Mouse (Mus musculus): ENCODE results near the gene Snrpd2.

Gene Snrpd2

GRCm38 (mm10) chr7:19149626-19150025 is at the start of gene Snrpd2:
Gene Snrpd2 (plus strand): TSS chr7:19149722.
- peak; percentile 96 for DNase-seq

GRCm38 (mm10) chr7:19100290-19100689 is 49.2 kb upstream of the Snrpd2 start:
- no peak for DNase-seq

GRCm38 (mm10) chr7:19103741-19104140 is 45.8 kb upstream of the Snrpd2 start:
- DNase-seq: no peak

DNA sequence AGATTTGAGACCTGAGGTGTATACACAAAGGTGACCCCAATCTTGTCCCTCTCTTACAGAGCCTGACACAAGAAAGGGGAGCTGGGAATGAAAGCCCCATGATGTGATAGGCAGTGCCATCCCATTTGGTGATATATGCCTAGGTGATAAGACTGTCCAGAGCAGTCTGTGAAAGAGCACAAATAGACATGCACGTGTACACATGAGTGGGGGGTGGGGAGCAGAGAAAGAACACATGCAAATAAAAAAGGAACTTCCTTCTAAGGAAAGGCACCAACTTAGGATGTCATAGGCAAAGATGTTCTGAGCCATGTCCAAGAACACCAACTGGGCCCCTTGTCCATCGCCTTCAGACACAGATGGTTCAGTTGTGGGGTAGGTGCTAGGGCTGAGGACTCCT is 45.0 kb upstream of the Snrpd2 start:
- no peak for DNase-seq

DNA sequence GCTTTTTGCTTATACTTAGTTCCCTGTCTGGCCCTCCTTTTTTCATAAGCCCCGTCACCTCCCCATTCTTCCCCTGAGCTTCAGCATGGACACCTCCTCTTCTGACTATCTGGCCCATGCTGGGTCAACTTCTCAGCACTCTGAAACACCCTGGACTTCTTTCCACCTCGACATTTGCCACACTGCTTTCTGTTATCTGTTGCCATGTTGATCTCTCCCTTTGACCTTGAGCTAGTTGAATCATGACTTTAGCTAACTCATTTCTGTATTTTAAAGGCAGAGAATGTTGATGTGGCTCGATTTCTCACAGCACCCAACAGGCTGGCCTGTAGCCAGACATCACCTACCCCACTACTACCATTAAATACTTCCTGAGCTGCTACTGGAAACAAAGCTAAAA is 42.1 kb upstream of the Snrpd2 start:
- DNase-seq: no peak

- DNase-seq: no peak
These were observed 40.0 kb upstream of the Snrpd2 start for GRCm38 (mm10) chr7:19109565-19109964.

GRCm38 (mm10) chr7:19118028-19118771 is 31.3 kb upstream of the Snrpd2 start, which contains the start of gene Gm4969:
Gene Gm4969 (minus strand): TSS chr7:19118368.
- DNase-seq: peak; percentile 85

- peak; percentile 82 for DNase-seq
These were observed 30.4 kb upstream of the Snrpd2 start for GRCm38 (mm10) chr7:19119083-19119482.

- peak; percentile 97 for DNase-seq
These were observed 29.7 kb upstream of the Snrpd2 start, which contains the start of gene Fbxo46 for GRCm38 (mm10) chr7:19119631-19120429. Gene Fbxo46 (plus strand): TSS chr7:19119859.

- peak; percentile 48 for DNase-seq
These were observed 27.8 kb upstream of the Snrpd2 start for GRCm38 (mm10) chr7:19121686-19122085.

GRCm38 (mm10) chr7:19124713-19125112 is 24.8 kb upstream of the Snrpd2 start:
- DNase-seq: peak; percentile 6

DNA sequence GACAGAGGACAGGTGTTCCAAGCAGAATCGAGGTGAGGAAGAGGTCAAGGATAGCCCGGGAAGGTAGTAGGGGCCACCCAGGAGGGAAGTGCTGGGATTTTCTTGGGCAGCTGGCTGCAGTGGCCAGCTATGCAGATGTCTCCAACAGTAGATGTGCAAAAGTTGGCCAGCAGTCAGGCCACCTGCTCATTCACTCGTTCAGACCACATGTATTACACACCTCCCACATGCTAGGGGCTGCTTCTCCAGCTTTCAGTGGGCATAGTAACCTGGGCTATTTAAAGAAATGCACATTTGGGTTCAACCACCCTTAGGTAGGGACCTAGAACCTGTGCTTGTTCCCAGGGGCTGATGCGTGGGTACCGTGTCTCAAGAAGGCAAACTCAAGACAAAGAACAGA is 21.8 kb upstream of the Snrpd2 start:
- peak; percentile 17 for DNase-seq

DNA sequence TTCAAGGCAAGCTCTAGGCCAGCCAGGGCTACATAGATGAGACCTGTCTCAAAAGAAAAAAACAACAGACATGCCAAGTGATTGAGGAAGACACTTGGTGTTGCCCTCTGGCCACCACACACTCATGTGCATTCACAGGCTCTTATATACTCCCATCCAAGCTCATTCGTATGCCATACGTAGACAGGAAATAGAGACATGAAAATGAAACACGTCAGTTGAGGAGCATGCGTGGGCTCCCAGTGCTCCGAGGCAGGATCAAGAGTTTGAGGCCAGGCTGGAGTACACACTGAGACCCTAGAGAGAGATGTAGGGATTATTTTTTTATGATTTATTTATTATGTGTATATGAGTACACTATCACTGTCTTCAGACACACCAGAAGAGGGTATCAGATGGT is 20.1 kb upstream of the Snrpd2 start:
- peak; percentile 46 for DNase-seq

- peak; percentile 67 for DNase-seq
These were observed 18.9 kb upstream of the Snrpd2 start for GRCm38 (mm10) chr7:19130657-19131056.

GRCm38 (mm10) chr7:19131324-19131848 is 18.1 kb upstream of the Snrpd2 start:
- DNase-seq: peak; percentile 99

GRCm38 (mm10) chr7:19136168-19136567 is 13.4 kb upstream of the Snrpd2 start:
- no peak for DNase-seq

GRCm38 (mm10) chr7:19136673-19137334 is 12.7 kb upstream of the Snrpd2 start:
- DNase-seq: no peak

DNA sequence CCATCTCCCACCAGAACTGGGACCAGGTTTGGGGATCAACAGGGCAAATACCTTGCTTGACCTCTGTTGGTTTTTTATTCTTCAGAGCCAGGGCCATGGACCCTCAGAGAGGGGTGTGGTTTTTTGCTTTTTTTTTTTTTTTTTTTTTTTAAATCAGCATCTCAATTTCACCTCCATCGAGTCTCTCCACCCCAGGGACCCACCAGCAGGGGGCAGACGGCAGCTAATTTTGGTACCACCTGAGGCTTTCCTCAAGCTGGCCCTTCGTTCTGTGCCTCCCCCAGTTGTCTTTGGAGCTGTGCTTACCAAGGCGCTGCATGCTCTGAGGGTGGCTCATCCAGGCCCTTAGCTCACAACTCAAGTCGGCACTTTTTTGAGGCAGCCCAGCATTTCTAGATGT is 12.1 kb upstream of the Snrpd2 start:
- DNase-seq: no peak

DNA sequence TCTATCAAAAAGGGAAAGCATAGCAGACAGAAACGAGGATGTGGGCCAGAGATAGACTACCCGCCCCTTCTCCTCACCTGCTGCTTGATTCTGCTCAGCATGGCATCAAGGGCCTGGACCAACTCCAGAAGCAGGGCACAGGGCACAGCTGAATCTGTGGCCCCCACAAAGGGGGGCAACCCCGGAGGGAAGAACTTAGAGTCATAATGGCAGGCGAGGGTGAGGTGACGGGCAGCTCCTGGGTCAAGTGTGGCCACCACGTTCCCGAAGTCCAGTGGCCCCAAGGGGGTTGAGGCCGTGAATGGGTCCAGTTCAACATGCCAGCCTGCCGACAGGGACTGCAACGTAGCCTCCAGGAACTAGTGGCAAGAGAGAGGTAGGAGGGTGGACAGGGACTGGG is 2.7 kb upstream of the Snrpd2 start:
- DNase-seq: no peak

DNA sequence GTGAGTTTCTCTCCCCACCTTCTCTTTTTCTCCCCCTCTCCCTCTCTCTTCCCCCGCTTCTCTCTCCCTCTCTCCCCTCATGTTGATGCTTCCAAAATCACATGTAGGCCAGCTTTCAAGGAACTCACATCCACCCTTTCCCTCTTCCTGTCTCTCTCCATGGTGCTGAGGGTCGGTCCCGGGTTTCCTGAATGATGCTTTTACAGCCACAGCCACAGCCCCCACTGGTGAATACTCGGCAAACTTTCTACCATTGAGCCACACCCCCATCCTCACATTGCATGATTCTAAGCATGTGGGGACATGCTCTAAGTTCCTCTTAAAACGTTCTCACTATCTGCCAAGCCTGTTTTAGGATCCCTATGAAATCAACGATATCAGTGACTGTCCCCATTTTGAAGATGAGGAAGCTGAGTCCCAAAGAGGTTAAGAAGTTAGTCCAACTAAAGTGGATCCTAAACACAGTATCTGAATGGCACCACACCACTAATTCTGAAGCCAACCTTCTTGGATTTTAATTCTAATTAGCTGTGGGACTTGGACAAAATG is 2.0 kb upstream of the Snrpd2 start:
- no peak for DNase-seq

DNA sequence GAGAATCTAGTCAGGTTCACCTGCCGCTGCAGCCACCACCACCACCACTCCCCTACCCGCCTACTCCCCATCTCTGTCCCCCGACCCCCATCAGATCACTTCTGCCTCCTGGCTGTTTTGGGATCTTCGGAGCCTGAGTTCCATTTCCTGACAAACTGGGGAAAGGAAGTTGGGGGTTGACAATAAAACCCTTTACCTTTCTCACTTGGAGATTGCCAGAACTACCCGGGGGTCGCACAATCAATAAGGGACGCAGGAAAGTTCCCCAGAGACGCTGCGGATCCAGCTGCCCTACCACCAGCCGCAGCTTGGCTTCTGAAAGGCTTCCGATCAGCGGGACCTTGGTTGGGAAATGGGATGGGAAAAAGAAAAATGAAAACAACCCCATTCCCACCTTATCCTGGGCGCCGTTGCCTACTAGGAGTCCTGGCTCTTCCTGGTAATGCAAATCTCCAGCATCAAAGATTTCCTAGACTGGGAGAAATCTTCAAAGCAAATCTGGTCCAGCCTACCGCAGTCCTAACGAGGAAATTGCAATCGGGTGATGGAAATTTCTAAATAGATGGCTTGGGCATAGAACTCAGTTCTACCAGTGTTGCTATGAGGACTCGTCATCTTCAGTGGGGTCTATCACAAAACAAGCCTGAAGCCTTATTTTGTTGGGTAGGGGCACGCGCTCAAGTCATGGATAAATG is 1.2 kb upstream of the Snrpd2 start:
- no peak for DNase-seq

DNA sequence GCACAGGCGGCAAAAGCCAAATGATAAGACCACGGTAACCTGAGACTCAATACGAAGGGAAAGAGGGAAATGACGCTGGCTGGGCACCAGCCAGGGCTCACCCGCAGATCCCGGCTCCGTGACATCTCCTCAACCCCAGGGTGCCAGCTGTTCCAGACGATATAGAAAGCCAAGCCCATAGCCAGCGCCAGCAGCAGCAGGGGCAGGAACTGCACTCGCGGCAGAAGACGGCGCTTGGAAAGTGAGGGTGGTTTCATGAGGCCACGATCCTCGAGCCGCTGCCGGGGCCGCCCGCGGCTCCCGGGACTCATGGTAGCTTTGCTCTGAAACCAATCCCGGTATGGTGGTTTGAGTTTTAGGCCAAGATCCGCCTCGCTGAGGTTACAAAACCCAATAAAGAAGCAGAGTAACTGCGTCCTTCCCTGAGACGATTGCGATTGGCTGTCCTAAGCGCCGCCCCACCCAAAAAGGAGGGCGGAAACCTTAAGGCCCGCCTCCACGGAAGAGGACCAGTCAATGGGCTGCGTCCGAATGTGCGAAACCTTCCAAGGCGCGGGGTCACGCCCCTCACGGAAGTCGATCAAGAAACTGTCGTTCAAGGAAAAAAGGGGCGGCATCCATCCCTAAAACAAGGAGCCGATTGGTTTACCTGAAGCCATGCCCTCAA is 514 bp upstream of the Snrpd2 start, which contains the start of gene Qpctl:
Gene Qpctl (minus strand): TSS at position 417 of the 667 bp plus-strand sequence.
- DNase-seq: peak; percentile 98

All from cerebellum, adult 9-10 months (tissue).